Mouse (Mus musculus) splenic B cell, adult 2 months (primary cell): Measurements from ENCODE around the gene Lpcat2.
A peak's percentile ranks its signal among the peaks of the same experiment; 100 is the strongest.

ENCODE experiments used
- DNase-seq: peaks from one replicate; pipeline ENCODE4 v3.0.0-alpha.2; 2011; ENCODE audit warnings: low read depth, low spot score
- H3K27me3 ChIP-seq: 2 replicates; pipeline ENCODE4 v1.6.1; 2012; ENCODE audit warnings: mild to moderate bottlenecking, low read length, moderate library complexity, mixed read lengths; ENCODE audit not compliant: control insufficient read depth, poor library complexity, insufficient read depth, severe bottlenecking
- H3K36me3 ChIP-seq: 2 replicates; pipeline ENCODE4 v1.6.1; 2012; ENCODE audit warnings: mild to moderate bottlenecking, low read length, moderate library complexity, mixed read lengths; ENCODE audit not compliant: control insufficient read depth, poor library complexity, insufficient read depth, severe bottlenecking

Gene Lpcat2

DNA sequence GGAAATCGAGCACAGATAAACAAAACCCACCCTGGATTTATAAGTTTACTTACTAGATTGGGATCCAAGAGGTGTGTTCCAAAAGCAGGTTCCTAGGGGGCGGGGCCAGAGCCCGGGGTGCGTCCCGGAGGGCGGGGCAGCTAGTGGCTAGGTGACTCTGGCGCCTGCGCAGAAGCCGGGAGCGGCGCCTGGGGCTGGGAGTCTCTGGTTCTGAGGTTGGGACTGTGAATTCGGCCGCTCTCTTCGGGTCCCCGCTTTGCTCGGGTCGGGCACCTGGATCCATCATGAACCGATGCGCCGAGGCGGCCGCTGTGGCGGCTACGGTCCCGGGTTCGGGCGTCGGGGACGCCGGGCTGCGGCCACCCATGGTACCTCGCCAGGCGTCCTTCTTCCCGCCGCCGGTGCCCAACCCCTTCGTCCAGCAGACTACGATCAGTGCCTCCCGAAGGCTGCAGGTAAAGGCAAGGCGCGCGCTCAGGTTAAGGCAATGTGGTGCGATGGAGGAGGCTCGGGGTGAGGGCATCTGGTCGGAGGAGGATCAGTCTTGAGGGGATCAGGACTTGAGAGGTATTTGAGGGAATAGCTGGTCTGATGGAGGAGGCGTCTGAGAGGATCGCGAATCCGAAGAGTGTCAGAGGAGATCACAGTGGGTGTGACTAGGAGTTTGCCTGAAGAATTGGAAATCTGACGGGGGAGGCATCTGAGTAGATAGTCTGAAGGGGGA is at the start of gene Lpcat2:
Lpcat2 (plus strand) TSS at position 169 of the 724 bp plus-strand sequence.
- H3K27me3 ChIP-seq: no peaks in the 10 kb centered on the region
- no peaks in the 10 kb centered on the region for H3K36me3 ChIP-seq
- peak; percentile 70 for DNase-seq

DNA sequence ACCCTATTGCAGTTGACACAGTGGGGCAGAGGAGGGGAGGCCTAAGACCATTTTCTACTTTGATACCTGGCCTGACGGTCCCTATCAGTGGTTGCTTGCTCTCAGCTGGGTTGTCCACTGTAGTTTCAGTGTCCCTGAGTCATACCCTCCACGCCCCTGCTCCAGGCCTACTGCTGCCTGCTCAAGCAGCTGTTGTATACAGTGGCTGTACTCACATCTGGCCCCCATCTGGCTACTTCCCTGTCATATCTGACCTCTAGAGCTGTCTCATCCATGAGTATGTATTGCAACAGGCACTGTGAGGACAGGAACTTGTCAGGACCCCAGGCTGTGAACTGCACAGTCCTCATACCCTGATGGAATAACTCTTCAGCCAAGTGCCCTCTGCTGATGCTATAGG is 42.4 kb upstream of the Lpcat2 start:
- Histone ChIP-seq H3K36me3 (no peaks in the 10 kb centered on the region), H3K27me3 (no peaks in the 10 kb centered on the region)
- DNase-seq: no peak

DNA sequence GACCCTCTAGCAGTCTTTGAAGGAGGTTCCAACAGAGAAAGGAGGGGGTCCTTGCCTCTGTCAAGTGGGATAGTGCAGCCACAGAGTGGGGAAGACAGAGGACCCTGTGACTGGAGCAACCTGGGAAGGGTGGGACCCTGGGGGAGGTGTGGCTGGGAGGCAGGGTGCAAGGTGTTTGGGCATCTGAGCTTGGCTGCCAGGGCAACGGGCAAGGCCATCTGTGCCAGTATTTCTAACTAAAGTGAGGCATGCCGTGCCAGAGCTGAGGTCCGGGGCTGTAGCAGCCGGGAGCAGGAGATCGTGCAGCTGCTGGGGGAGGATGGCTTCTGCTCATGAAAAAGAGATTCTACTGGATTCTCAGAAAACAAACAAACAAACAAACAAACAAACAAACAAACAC is 39.5 kb upstream of the Lpcat2 start:
- Histone ChIP-seq H3K27me3 (no peaks in the 10 kb centered on the region), H3K36me3 (no peaks in the 10 kb centered on the region)
- DNase-seq: no peak

DNA sequence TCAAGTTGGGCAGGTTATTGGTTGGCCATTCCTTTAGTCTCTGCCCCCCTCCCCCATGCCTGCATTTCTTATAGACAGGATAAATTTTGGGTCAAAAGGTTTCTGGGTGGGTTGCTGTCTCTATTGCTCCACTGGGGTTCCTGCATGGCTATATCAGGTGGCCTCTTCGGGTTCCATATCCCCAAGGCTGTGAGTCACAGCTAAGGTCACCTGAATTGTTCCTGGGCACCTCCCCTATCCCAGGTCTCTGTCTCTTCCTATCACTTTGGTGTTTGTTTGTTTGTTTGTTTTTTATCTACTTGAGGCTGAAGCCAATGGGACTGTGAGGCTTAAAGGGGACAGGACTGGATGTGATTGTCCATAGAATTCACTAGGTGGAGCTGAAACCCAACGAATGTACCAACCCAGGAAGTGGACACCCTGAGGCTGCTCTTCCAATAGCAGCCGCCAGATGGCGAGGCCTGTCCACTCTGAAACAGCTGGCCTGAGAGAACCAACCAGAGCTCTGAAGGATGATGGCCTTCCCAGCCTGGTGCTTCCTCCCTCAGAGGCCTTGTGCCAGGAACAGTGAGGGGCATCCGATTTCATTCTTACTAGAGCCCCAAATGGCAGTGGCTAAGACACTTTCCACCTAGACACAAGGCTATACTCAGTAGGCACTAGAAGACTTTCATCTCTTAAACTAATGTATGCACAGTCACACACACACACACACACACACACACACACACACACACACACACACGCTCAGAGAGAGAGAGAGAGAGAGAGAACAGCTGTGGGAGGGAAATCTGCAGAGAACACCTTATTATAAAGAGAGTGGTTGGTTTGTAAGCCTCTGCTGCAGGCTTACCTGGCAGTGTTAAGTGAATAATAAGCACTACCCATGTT is 37.0 kb upstream of the Lpcat2 start:
- peak; percentile 85 for DNase-seq
- Histone ChIP-seq H3K36me3 (no peaks in the 10 kb centered on the region), H3K27me3 (no peaks in the 10 kb centered on the region)

DNA sequence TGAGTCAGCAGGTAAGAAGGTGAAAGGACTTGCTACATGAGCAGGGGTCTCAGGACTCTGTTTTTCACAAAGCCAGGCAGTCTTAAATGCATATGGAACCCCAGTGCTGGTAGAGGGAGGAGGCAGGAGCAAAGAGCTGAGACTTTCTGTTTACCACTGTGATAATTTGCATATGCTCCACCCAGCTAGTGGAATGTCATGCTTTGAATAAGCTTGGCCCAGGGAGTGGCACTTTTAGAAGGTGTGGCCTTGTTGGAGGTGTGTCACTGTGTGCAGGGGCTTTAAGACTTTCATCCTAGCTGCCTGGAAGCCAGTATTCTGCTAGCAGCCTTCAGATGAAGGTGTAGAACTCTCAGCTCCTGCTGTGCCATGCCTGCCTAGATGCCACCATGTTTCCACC is 34.0 kb upstream of the Lpcat2 start:
- DNase-seq: no peak
- no peaks in the 10 kb centered on the region for H3K36me3 ChIP-seq
- H3K27me3 ChIP-seq: no peaks in the 10 kb centered on the region

DNA sequence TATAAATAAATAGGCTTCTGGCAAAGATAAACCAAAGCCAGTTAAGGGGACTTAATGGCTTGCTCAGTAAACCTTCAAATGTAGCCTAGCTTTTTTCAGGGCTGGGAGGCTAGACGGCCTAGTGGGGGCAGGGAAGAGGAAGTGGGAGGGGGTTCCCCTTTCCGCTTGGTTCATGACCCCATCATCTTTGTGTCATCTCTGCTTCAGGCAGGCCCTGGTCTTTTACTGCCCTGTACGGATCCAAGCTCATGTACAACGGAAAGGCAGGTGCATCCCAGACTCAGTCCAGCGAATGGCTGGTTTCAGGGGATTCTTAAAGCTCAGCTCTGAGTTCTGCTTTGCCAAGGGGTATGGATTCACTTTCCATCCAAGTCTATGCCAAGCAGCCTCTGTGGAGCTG is 32.8 kb upstream of the Lpcat2 start:
- peak; percentile 11 for DNase-seq
- H3K36me3 ChIP-seq: no peaks in the 10 kb centered on the region

DNA sequence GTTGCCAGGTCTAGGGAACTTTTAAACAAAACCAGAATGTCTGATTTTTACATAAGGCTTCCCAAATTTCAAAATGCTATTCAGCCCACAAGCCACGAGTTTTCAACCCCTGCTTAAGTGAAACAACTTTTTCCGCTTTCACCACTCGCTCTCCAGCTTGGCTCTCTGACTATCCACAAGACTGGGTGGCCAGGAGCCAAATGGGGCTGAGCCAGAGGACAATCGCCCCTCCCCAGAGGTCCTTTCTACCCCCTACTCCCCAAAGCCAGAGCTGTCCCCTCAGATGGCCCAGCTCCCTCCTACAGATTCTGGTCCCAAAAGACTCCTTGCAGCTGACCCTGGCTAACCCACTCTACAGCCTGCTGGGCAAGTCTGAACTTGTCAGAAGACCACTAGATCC is 29.1 kb upstream of the Lpcat2 start:
- DNase-seq: no peak
- Histone ChIP-seq H3K36me3 (no peaks in the 10 kb centered on the region), H3K27me3 (no peaks in the 10 kb centered on the region)

More for the DNA sequence above, 32.8 kb upstream of the Lpcat2 start:
- H3K27me3 ChIP-seq: no peaks in the 10 kb centered on the region

DNA sequence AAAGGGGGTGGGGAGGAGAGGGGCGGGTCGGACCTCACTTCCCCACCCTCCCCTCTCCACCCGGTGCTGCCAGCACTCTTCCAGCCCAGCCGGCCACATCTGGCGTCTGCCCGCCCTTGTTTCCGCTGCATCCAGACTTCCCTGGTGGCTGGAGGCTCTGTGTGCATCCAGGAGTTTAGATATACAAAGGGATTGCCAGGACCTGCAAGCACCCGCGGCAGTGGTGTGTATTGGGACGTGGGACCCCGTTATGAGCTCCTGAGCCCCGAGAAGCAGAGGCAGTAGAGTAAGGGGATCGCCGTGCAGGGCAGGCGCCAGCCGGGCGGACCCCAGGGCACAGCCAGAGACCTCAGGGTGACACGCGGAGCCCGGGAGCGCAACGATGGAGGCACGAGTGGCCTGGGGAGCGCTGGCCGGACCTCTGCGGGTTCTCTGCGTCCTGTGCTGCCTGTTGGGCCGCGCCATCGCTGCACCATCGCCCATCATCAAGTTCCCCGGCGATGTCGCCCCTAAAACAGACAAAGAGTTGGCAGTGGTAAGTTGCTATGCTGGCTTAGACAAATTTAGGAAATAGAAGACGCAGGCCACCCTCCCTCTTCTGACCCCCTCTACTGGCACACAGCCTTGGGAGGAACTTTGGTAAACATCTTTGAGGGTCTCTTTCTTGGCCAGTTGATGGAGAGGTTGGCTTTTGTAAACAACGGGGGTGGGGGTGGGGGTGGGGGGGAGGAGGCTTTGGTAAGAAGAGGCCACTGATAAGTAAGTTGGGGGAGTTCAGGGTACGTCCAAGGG is 27.7 kb upstream of the Lpcat2 start, which contains the start of gene Mmp2:
Mmp2 (plus strand) TSS at position 49 of the 792 bp plus-strand sequence.
- Histone ChIP-seq H3K27me3 (no peaks in the 10 kb centered on the region), H3K36me3 (no peaks in the 10 kb centered on the region)
- DNase-seq: no peak

DNA sequence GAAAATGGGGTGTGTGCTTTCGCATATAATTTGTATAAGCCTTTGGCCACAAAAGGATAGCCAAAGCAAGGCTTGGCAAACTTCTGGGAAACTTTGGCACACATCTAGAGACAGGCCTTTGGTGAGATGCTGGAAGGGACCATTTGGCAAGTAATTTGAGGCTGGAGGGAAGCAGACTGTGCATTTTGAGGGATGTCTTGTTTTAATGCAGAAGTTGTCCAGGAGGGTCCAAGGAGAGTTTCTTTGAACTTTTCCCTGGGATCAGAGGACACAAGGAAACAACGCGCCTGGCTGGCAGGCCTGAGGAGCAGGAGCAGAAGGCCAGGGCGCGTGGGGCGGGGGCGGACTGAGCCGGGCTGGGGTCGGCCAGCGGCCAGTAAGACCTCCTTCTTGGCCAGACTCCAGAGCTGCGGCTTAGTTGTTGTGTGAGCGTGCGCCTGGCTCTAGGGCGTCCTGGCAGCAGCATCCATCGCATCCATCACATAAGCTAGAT is 26.8 kb upstream of the Lpcat2 start:
- DNase-seq: no peak
- Histone ChIP-seq H3K27me3 (no peaks in the 10 kb centered on the region), H3K36me3 (no peaks in the 10 kb centered on the region)

DNA sequence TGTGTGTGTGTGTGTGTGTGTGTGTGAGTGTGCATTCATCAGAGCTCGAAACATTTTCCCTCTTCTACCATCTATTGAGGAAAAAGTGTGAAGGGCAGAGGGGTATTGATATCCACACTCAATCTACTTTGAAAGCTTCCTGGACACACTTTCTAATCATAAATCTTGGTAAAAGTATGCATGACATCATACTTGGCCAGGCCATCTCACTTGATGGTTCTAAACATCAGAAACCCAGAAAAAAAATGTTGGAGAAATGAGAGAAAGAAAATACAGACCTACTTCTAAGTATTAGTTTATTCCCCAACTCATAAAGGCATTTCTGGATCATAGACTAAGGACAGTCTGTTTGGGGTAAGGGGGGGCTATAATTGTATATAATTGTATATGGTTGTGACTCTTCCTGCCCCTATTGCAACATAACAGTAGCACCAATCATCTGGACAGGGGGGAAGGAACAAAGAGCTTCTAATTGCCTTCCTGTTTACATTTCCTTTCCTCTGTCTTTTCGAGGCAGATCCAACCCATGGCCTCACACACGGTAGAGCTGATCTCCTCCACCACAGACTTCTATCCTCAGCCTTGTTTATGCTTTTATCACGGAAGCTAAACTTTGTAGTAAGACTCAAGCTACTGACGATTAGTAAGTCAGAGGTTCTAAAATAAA is 20.9 kb upstream of the Lpcat2 start:
- no peak for DNase-seq
- H3K27me3 ChIP-seq: no peaks in the 10 kb centered on the region
- no peaks in the 10 kb centered on the region for H3K36me3 ChIP-seq

DNA sequence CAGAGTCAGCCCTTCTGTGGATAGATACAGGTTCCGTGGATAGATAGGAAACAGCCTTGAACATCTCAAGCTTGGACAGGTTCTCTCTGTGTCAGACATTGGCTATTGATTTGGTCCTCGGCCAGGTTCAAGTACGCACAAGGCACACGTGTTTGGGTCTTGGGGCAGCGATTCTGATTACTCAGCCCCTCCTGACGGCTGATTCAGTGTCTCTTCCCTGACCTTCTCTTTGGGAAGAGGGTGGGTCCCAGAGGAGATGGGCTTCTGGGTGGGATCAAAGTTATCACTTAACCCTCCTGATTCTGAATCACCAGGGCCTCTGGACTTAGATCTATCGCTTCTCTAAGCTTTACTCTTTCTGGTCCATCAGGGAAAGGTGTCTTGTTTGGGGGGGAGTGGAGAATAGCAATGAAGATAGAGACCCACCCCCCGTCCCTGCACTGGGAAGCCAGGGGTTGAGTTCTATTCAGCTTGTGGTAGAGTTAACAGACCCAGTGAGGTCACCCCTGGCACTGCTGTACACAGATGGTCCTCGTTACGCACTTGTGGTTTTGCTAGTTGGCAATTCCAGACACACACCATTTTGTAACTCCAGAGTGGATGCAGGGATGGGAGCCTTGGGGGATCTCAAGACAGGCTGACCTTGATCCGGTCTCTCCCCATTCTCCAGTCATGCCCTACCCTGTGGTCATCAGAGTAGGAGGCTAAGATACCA is 20.2 kb upstream of the Lpcat2 start:
- Histone ChIP-seq H3K27me3 (no peaks in the 10 kb centered on the region), H3K36me3 (no peaks in the 10 kb centered on the region)
- DNase-seq: no peak

DNA sequence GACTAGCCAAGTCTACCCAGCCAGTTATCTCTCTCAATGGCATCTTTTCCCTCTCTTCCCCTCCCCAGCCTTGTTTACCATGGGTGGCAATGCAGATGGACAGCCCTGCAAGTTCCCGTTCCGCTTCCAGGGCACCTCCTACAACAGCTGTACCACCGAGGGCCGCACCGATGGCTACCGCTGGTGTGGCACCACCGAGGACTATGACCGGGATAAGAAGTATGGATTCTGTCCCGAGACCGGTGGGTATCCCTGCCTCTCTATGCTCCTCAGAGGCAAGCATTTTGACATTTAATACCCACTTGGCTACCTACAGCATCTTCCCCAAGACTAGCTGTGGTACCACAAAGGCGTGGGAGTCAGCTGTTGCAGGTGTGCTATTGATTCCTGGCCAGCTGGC is 19.2 kb upstream of the Lpcat2 start:
- Histone ChIP-seq H3K36me3 (no peaks in the 10 kb centered on the region), H3K27me3 (no peaks in the 10 kb centered on the region)
- no peak for DNase-seq

DNA sequence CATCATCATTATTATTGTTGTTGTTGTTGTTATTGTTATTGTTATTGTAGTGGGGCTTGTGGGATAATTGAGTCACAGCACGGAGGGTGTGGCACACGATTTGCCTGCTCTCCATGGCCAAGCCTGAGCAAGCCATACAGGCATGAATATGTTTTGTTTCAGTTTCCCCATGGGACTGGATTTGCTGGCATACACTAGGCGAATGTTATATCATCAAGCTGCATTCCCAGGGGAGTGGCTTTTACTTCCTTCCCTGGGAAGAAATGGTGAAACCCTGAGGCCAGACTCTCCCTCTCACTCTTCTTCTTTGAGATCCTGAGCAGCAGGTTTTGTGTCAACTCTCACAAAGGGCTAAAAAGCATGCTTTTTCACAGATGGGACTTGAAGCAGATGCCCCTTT is 16.5 kb upstream of the Lpcat2 start:
- no peak for DNase-seq
- Histone ChIP-seq H3K27me3 (no peaks in the 10 kb centered on the region), H3K36me3 (no peaks in the 10 kb centered on the region)

DNA sequence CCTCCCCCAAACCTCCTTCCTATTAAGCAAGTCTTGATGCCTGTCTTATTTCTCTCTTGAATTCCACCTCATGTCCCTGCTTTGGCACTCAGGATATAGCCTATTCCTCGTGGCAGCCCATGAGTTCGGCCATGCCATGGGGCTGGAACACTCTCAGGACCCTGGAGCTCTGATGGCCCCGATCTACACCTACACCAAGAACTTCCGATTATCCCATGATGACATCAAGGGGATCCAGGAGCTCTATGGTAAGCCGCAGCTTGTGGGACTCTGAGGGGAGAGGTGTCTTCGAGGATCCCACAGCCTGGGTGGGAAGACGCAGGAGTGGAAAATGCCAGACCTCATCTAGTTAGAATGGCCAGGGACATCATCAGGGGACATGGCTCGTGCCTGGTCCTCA is 16.0 kb upstream of the Lpcat2 start:
- no peaks in the 10 kb centered on the region for H3K27me3 ChIP-seq
- no peak for DNase-seq

More for the DNA sequence above, 16.0 kb upstream of the Lpcat2 start:
- H3K36me3 ChIP-seq: no peaks in the 10 kb centered on the region
